ENCODE assay signal across 15 mouse cellular contexts in genomic region chr7:16274922-16275890, GRCm38 (mm10). TPM values are rescaled to one million over a fixed set of nuclear protein-coding genes. Genes with fewer than 3 reads are reported as not detected.
DNase-seq lines count a peak whose midpoint lies in the region; ATAC-seq and TF ChIP-seq lines count a peak whose summit lies in the region.
"Had no signal": no experiment of that assay in that cellular context is flagged by ENCODE, and none has a peak within 500 bp of the region (broad histone marks: within the 10 kb centered on the region; RNA-seq: fewer than 3 reads in every experiment).

No protein-coding gene starts in this region.

- TF ChIP-seq CTCF in lung, embryonic 14.5 days (IDR thresholded peaks at IDR 0.05; ENCODE audit: low read depth) = no peak

- peak overlapping the region; percentile 89 for H3K4me2 ChIP-seq in lung, embryonic 14.5 days
- peak overlapping the region; percentile 91 for H3K4me2 ChIP-seq in intestine, embryonic 16.5 days (ENCODE audit: low read depth, low read length)
- peak overlapping the region; percentile 94 for H3K4me2 ChIP-seq in stomach, embryonic 15.5 days
- no peak overlapping the region for H3K4me2 ChIP-seq in forebrain, embryonic 15.5 days (replicated peaks)

- H3K9me3 ChIP-seq in lung, embryonic 14.5 days (ENCODE audit: low read depth, low read length) = no peaks in the 10 kb centered on the region
- H3K9me3 ChIP-seq in intestine, embryonic 16.5 days (ENCODE audit: control insufficient read depth, low read length) = no peaks in the 10 kb centered on the region
- no peaks in the 10 kb centered on the region for H3K9me3 ChIP-seq in stomach, embryonic 15.5 days
- H3K9me3 ChIP-seq in forebrain, embryonic 15.5 days = no peaks in the 10 kb centered on the region

- H3K36me3 ChIP-seq in lung, embryonic 14.5 days (ENCODE audit: insufficient read depth) = peaks cover 46% of the 10 kb centered on the region
- peaks cover 4% of the 10 kb centered on the region; the same call in 1 of the 2 replicates for H3K36me3 ChIP-seq in intestine, embryonic 16.5 days (ENCODE audit: control insufficient read depth, insufficient read depth, low read length)
- peaks cover 22% of the 10 kb centered on the region; the same call in 1 of the 2 replicates for H3K36me3 ChIP-seq in stomach, embryonic 15.5 days
- H3K36me3 ChIP-seq in forebrain, embryonic 15.5 days = peaks cover 41% of the 10 kb centered on the region

- no peak for ATAC-seq in lung, embryonic 14.5 days (ENCODE audit: insufficient read depth)
- no peak for ATAC-seq in intestine, embryonic 16.5 days
- no peak for ATAC-seq in stomach, embryonic 15.5 days (ENCODE audit: insufficient read depth, low FRiP score, low read depth)
- no peak for ATAC-seq in forebrain, embryonic 15.5 days (replicated peaks)
- ATAC-seq: inflammation-experienced regulatory T-cells, adult 6 months had no signal

- no peak overlapping the region; the same call in 1 of the 2 replicates for H3K4me3 ChIP-seq in lung, embryonic 14.5 days (ENCODE audit: low read depth, low read length)
- H3K4me3 ChIP-seq in intestine, embryonic 16.5 days (ENCODE audit: low read length) = peak overlapping the region; percentile 80
- H3K4me3 ChIP-seq in stomach, embryonic 15.5 days (replicated peaks) = no peak overlapping the region
- no peak overlapping the region for H3K4me3 ChIP-seq in forebrain, embryonic 15.5 days
- H3K4me3 ChIP-seq: myocyte had no signal

- no peaks in the 10 kb centered on the region for H3K27me3 ChIP-seq in lung, embryonic 14.5 days (ENCODE audit: insufficient read depth, low read length)
- no peaks in the 10 kb centered on the region for H3K27me3 ChIP-seq in intestine, embryonic 16.5 days (replicated peaks; ENCODE audit: control insufficient read depth, insufficient read depth, low read length)
- H3K27me3 ChIP-seq in stomach, embryonic 15.5 days (replicated peaks) = no peaks in the 10 kb centered on the region
- H3K27me3 ChIP-seq in forebrain, embryonic 15.5 days = no peaks in the 10 kb centered on the region

- no peak overlapping the region for H3K9ac ChIP-seq in lung, embryonic 14.5 days
- H3K9ac ChIP-seq in intestine, embryonic 16.5 days (ENCODE audit: low read depth, low read length) = peak overlapping the region; percentile 86; the same call in 1 of the 2 replicates
- H3K9ac ChIP-seq in stomach, embryonic 15.5 days = no peak overlapping the region
- no peak overlapping the region for H3K9ac ChIP-seq in forebrain, embryonic 15.5 days (replicated peaks)

- H3K27ac ChIP-seq in lung, embryonic 14.5 days (ENCODE audit: low read depth) = no peak overlapping the region
- peak overlapping the region; percentile 97; the same call in 1 of the 2 replicates for H3K27ac ChIP-seq in intestine, embryonic 16.5 days (ENCODE audit: low read length)
- H3K27ac ChIP-seq in stomach, embryonic 15.5 days = no peak overlapping the region
- H3K27ac ChIP-seq in forebrain, embryonic 15.5 days (replicated peaks) = no peak overlapping the region
- H3K27ac ChIP-seq: left cerebral cortex, adult 2 months had no signal

- H3K4me1 ChIP-seq in lung, embryonic 14.5 days (ENCODE audit: insufficient read depth) = peaks cover 6% of the 10 kb centered on the region
- H3K4me1 ChIP-seq in intestine, embryonic 16.5 days (ENCODE audit: control insufficient read depth, insufficient read depth, low read length) = peaks cover 32% of the 10 kb centered on the region
- H3K4me1 ChIP-seq in stomach, embryonic 15.5 days = peaks cover 23% of the 10 kb centered on the region
- H3K4me1 ChIP-seq in forebrain, embryonic 15.5 days = peaks cover 24% of the 10 kb centered on the region

- peak; percentile 38 for DNase-seq in cerebellum, adult 9-10 months
- no peak for DNase-seq in cerebellum, postnatal 25 days
- no peak for DNase-seq in lung, embryonic 14.5 days
- no peak for DNase-seq in lung, postnatal 36 days
- DNase-seq in right cerebral cortex, adult 2 months (ENCODE audit: low spot score in 2 of 2) = no peak
- DNase-seq: B cell, adult 2 months; gastrocnemius, postnatal 36 days; lung, postnatal 14 days; right cerebral cortex, postnatal 4 days had no signal

- 86% methylated on average over 10 of the region's 10 CpGs for WGBS in lung, embryonic 14.5 days
- WGBS in intestine, embryonic 16.5 days = 77% methylated on average over 10 of the region's 10 CpGs
- WGBS in stomach, embryonic 15.5 days = 75% methylated on average over 10 of the region's 10 CpGs
- WGBS in forebrain, embryonic 15.5 days = 86% methylated on average over 10 of the region's 10 CpGs

RNA-seq across cellular contexts. Expression of gene Inafm1, which starts 1.8 kb away (rescaled TPM):
- polyA plus RNA-seq in lung, embryonic 14.5 days (2014; fragmentation: Nextera tagmentation; extraction: Ambion mirVana) = 14.3 and 14.5 TPM in 2 replicates
- 13.0 and 14.2 TPM in 2 replicates for polyA plus RNA-seq in intestine, embryonic 16.5 days (2015; fragmentation: Nextera tagmentation; extraction: Ambion mirVana)
- 20.5 and 21.1 TPM in 2 replicates for polyA plus RNA-seq in stomach, embryonic 15.5 days (2015; fragmentation: Nextera tagmentation; extraction: Ambion mirVana)
- polyA plus RNA-seq in forebrain, embryonic 15.5 days (2015; fragmentation: Nextera tagmentation; extraction: Ambion mirVana) = 27.0 and 27.5 TPM in 2 replicates

RNA-seq across cellular contexts. Expression of gene Ccdc9, which starts 11.4 kb away (rescaled TPM):
- 17.7 and 22.7 TPM in 2 replicates for polyA plus RNA-seq in lung, embryonic 14.5 days (2014; fragmentation: Nextera tagmentation; extraction: Ambion mirVana)
- 19.8 and 20.8 TPM in 2 replicates for polyA plus RNA-seq in intestine, embryonic 16.5 days (2015; fragmentation: Nextera tagmentation; extraction: Ambion mirVana)
- 26.7 and 27.0 TPM in 2 replicates for polyA plus RNA-seq in stomach, embryonic 15.5 days (2015; fragmentation: Nextera tagmentation; extraction: Ambion mirVana)
- 31.1 and 35.5 TPM in 2 replicates for polyA plus RNA-seq in forebrain, embryonic 15.5 days (2015; fragmentation: Nextera tagmentation; extraction: Ambion mirVana)

RNA-seq across cellular contexts. Expression of gene C5ar1, which starts 15.9 kb away (rescaled TPM):
- polyA plus RNA-seq in lung, embryonic 14.5 days (2014; fragmentation: Nextera tagmentation; extraction: Ambion mirVana) = 1.7 and 2.0 TPM in 2 replicates
- 1.9 and 2.4 TPM in 2 replicates for polyA plus RNA-seq in intestine, embryonic 16.5 days (2015; fragmentation: Nextera tagmentation; extraction: Ambion mirVana)
- 3.7 and 4.1 TPM in 2 replicates for polyA plus RNA-seq in stomach, embryonic 15.5 days (2015; fragmentation: Nextera tagmentation; extraction: Ambion mirVana)
- 1.1 and 1.3 TPM in 2 replicates for polyA plus RNA-seq in forebrain, embryonic 15.5 days (2015; fragmentation: Nextera tagmentation; extraction: Ambion mirVana)
- polyA plus RNA-seq: myocyte had no signal

RNA-seq across cellular contexts. Expression of gene C5ar2, which starts 31.3 kb away (rescaled TPM):
- 0.05 and 0.18 TPM in 2 replicates for polyA plus RNA-seq in lung, embryonic 14.5 days (2014; fragmentation: Nextera tagmentation; extraction: Ambion mirVana)
- polyA plus RNA-seq in intestine, embryonic 16.5 days (2015; fragmentation: Nextera tagmentation; extraction: Ambion mirVana) = 0.15 and 0.18 TPM in 2 replicates
- polyA plus RNA-seq in stomach, embryonic 15.5 days (2015; fragmentation: Nextera tagmentation; extraction: Ambion mirVana) = 0.28 and 0.37 TPM in 2 replicates
- 0.06 TPM in 1 of 2 replicates, not detected in the other for polyA plus RNA-seq in forebrain, embryonic 15.5 days (2015; fragmentation: Nextera tagmentation; extraction: Ambion mirVana)
- polyA plus RNA-seq: myocyte had no signal

RNA-seq across cellular contexts. Expression of gene Bbc3, which starts 33.0 kb away (rescaled TPM):
- 4.9 and 6.4 TPM in 2 replicates for polyA plus RNA-seq in lung, embryonic 14.5 days (2014; fragmentation: Nextera tagmentation; extraction: Ambion mirVana)
- polyA plus RNA-seq in intestine, embryonic 16.5 days (2015; fragmentation: Nextera tagmentation; extraction: Ambion mirVana) = 6.2 and 6.6 TPM in 2 replicates
- 6.7 and 7.4 TPM in 2 replicates for polyA plus RNA-seq in stomach, embryonic 15.5 days (2015; fragmentation: Nextera tagmentation; extraction: Ambion mirVana)
- 16.7 and 18.5 TPM in 2 replicates for polyA plus RNA-seq in forebrain, embryonic 15.5 days (2015; fragmentation: Nextera tagmentation; extraction: Ambion mirVana)
